Mouse (Mus musculus) bone marrow, adult 2 months (tissue): Measurements from ENCODE around the gene Cdx2.

ENCODE experiments used
- CTCF ChIP-seq: fragments of 200-500 bp; IDR thresholded peaks from 2 replicates; pipeline ENCODE4 v1.5.1; 2011; ENCODE audit warnings: low read length, control low read depth; ENCODE audit not compliant: control insufficient read depth, insufficient read depth
- POLR2A ChIP-seq: fragments of 200-500 bp; IDR thresholded peaks from 2 replicates; pipeline ENCODE4 v1.6.1; 2011; ENCODE audit warnings: low read depth, mild to moderate bottlenecking, control low read depth, low read length, borderline replicate concordance; ENCODE audit not compliant: control insufficient read depth

GRCm38 (mm10) chr5:147275761-147276160 lies 31.3 kb downstream of the Cdx2 start:
- TF ChIP-seq POLR2A, result no peak
- no peak for TF ChIP-seq CTCF
